Mouse (Mus musculus): ENCODE data around the gene Zbtb34. TPM values are rescaled to one million over a fixed set of nuclear protein-coding genes. Genes with fewer than 3 reads are reported as not detected.

The Zbtb34 gene
- polyA plus RNA-seq, 1 experiment from 2014 or later = 9.3 TPM

GRCm38 (mm10) chr2:33451038-33451978, 20.2 kb upstream of the Zbtb34 start:
- Histone ChIP-seq H3K4me3 (ENCODE audit: low read length) (no peak overlapping the region), H3K9ac (ENCODE audit: low read length) (no peak overlapping the region), H3K27ac (ENCODE audit: low read length) (peak overlapping the region; percentile 56), H3K4me1 (replicated peaks; ENCODE audit: control insufficient read depth, insufficient read depth, low read length) (peaks cover 4% of the 10 kb centered on the region), H3K36me3 (ENCODE audit: control insufficient read depth, insufficient read depth, low read length) (peaks cover 13% of the 10 kb centered on the region), H3K4me2 (ENCODE audit: low read depth, low read length) (no peak overlapping the region), H3K27me3 (ENCODE audit: control insufficient read depth, insufficient read depth, low read depth, low read length) (no peaks in the 10 kb centered on the region), H3K9me3 (ENCODE audit: control insufficient read depth, low read length) (no peaks in the 10 kb centered on the region)
- peak; percentile 82 for ATAC-seq (ENCODE audit: low read depth)
- WGBS = 73% methylated on average over 11 of the region's 11 CpGs

DNA sequence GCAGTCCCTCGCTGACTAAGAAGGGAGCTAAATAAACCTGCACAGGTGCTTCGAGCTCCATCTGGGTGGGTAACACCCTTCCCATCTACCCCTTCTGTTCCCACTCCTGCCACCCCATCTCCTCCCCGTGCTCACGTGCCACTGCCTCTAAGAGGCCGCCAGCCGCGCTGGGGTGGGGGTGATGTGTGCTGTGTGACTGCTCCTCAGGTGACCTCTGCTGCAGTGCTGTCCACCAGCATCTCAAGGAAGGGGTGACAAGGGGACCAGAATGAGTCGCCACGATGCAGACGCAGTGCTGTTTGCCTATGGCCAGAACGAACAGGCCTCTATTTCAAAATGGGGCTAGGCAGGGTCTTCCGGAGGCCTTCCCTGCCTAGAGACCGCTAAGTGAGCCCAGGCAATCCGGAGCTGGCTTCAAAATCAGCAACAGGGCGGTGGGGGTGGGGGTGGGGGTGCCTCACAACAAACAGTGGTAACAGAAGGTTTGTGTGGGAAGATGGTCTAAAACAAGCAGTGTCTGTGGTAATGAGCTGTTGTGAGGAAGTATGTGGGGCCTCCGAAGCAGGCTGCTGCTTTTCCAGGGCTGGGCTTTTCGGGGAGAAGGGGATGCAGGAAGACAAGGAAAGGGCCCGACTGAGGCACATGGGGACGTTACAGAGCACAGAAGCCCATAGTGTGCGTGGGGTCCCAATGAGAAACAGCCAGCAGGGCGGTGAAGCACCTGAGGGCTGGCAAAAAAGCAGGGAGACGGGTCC, 18.2 kb upstream of the Zbtb34 start:
- peaks cover 13% of the 10 kb centered on the region for H3K36me3 ChIP-seq (ENCODE audit: control insufficient read depth, insufficient read depth, low read length)
- peaks cover 12% of the 10 kb centered on the region for H3K4me1 ChIP-seq (replicated peaks; ENCODE audit: control insufficient read depth, insufficient read depth, low read length)
- no peaks in the 10 kb centered on the region for H3K9me3 ChIP-seq (ENCODE audit: control insufficient read depth, low read length)
- H3K27me3 ChIP-seq (ENCODE audit: control insufficient read depth, insufficient read depth, low read depth, low read length) = no peaks in the 10 kb centered on the region
- no peak overlapping the region for H3K9ac ChIP-seq (ENCODE audit: low read length)
- H3K4me3 ChIP-seq (ENCODE audit: low read length) = no peak overlapping the region
- no peak for ATAC-seq (ENCODE audit: low read depth)
- H3K4me2 ChIP-seq (ENCODE audit: low read depth, low read length) = no peak overlapping the region
- no peak overlapping the region for H3K27ac ChIP-seq (ENCODE audit: low read length)
- WGBS = 86% methylated on average over 22 of the region's 22 CpGs

DNA sequence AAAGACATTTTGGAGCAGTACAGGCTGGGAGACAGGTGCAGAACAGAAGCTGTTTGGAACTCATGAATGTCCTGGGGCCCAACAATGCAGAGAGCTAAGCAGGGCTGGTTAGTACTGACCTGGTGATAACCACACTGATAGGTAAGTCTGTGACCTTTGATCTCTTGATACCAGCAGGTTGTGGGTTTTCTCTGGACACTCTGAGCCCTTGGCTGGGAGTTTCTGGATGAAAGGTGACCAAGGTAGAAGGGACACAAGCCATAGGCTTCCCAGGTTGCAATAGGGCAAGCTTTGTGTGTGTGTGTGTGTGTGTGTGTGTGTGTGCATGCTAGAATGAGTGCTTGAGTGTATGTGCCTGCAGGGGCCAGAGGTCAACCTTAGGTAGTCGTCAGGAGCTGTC, 15.7 kb upstream of the Zbtb34 start:
- Histone ChIP-seq H3K27ac (ENCODE audit: low read length) (no peak overlapping the region), H3K4me3 (ENCODE audit: low read length) (no peak overlapping the region), H3K9ac (ENCODE audit: low read length) (no peak overlapping the region), H3K4me2 (ENCODE audit: low read depth, low read length) (no peak overlapping the region), H3K9me3 (ENCODE audit: control insufficient read depth, low read length) (no peaks in the 10 kb centered on the region), H3K36me3 (ENCODE audit: control insufficient read depth, insufficient read depth, low read length) (peaks cover 7% of the 10 kb centered on the region), H3K4me1 (replicated peaks; ENCODE audit: control insufficient read depth, insufficient read depth, low read length) (peaks cover 17% of the 10 kb centered on the region), H3K27me3 (ENCODE audit: control insufficient read depth, insufficient read depth, low read depth, low read length) (no peaks in the 10 kb centered on the region)
- ATAC-seq (ENCODE audit: low read depth) = no peak
- 26% methylated on average over 1 of the region's 1 CpGs for WGBS

DNA sequence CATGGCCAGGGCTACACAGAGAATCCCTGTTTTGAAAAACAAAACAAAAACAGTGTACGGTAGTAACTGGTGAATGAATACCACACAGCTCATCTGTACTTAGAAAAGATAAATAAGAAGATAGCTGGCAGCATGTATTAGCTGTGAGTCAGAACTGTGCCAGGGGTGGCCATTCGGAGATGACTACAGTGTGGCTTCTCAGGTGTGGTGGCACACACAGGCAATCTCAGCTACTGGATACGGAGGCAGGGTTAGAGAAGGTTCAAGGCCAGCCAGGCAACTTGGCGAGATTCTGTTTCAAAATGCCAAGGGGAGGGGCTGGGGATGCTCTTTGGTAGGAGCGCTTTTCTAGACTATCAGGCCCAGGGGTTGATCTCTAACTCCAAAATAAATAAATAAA, 14.6 kb upstream of the Zbtb34 start:
- Histone ChIP-seq H3K9me3 (ENCODE audit: control insufficient read depth, low read length) (no peaks in the 10 kb centered on the region), H3K36me3 (ENCODE audit: control insufficient read depth, insufficient read depth, low read length) (peaks cover 7% of the 10 kb centered on the region), H3K4me3 (ENCODE audit: low read length) (no peak overlapping the region), H3K4me2 (ENCODE audit: low read depth, low read length) (no peak overlapping the region), H3K4me1 (replicated peaks; ENCODE audit: control insufficient read depth, insufficient read depth, low read length) (peaks cover 13% of the 10 kb centered on the region), H3K9ac (ENCODE audit: low read length) (no peak overlapping the region), H3K27me3 (ENCODE audit: control insufficient read depth, insufficient read depth, low read depth, low read length) (no peaks in the 10 kb centered on the region), H3K27ac (ENCODE audit: low read length) (no peak overlapping the region)
- ATAC-seq (ENCODE audit: low read depth) = no peak
- WGBS = 76% methylated on average over 5 of the region's 5 CpGs

- Histone ChIP-seq H3K27ac (ENCODE audit: low read length) (peak overlapping the region; percentile 44), H3K9ac (ENCODE audit: low read length) (no peak overlapping the region), H3K36me3 (ENCODE audit: control insufficient read depth, insufficient read depth, low read length) (peaks cover 5% of the 10 kb centered on the region; the same call in 1 of the 2 replicates), H3K4me3 (ENCODE audit: low read length) (no peak overlapping the region), H3K4me2 (ENCODE audit: low read depth, low read length) (no peak overlapping the region), H3K9me3 (ENCODE audit: control insufficient read depth, low read length) (no peaks in the 10 kb centered on the region), H3K27me3 (ENCODE audit: control insufficient read depth, insufficient read depth, low read depth, low read length) (no peaks in the 10 kb centered on the region), H3K4me1 (replicated peaks; ENCODE audit: control insufficient read depth, insufficient read depth, low read length) (peaks cover 13% of the 10 kb centered on the region)
- no peak for ATAC-seq (ENCODE audit: low read depth)
Measured at GRCm38 (mm10) chr2:33444862-33445261, 13.7 kb upstream of the Zbtb34 start.

DNA sequence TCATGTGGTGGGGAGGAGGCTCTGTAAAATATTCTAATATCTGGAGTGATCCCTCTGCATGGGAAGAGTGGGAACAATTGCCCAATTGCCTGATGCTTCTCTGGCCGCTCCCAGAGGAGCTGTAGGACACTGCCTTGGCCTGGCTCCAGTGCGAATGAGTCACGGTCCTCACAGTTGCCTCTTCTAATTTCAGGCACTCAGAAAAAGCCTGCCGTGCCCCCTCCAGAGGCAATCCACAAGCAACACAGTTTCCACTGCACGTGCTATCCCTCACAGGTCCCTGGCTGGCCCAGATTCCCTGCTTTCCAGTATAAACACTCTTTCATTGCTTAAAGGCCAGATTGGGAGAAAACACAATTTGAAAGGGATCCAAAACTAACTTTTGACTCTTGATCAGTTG, 13.2 kb upstream of the Zbtb34 start:
- Histone ChIP-seq H3K4me3 (ENCODE audit: low read length) (no peak overlapping the region), H3K9ac (ENCODE audit: low read length) (no peak overlapping the region), H3K27me3 (ENCODE audit: control insufficient read depth, insufficient read depth, low read depth, low read length) (no peaks in the 10 kb centered on the region), H3K27ac (ENCODE audit: low read length) (peak overlapping the region; percentile 44), H3K9me3 (ENCODE audit: control insufficient read depth, low read length) (no peaks in the 10 kb centered on the region), H3K4me1 (replicated peaks; ENCODE audit: control insufficient read depth, insufficient read depth, low read length) (peaks cover 13% of the 10 kb centered on the region), H3K36me3 (ENCODE audit: control insufficient read depth, insufficient read depth, low read length) (no peaks in the 10 kb centered on the region; the same call in 1 of the 2 replicates), H3K4me2 (ENCODE audit: low read depth, low read length) (no peak overlapping the region)
- peak; percentile 89 for ATAC-seq (ENCODE audit: low read depth)
- WGBS = 26% methylated on average over 5 of the region's 5 CpGs

GRCm38 (mm10) chr2:33442701-33443100, 11.6 kb upstream of the Zbtb34 start:
- H3K27ac ChIP-seq (ENCODE audit: low read length) = no peak overlapping the region
- no peaks in the 10 kb centered on the region for H3K36me3 ChIP-seq (ENCODE audit: control insufficient read depth, insufficient read depth, low read length)
- ATAC-seq (ENCODE audit: low read depth) = no peak
- H3K9me3 ChIP-seq (ENCODE audit: control insufficient read depth, low read length) = no peaks in the 10 kb centered on the region
- no peak overlapping the region for H3K9ac ChIP-seq (ENCODE audit: low read length)
- no peak overlapping the region for H3K4me2 ChIP-seq (ENCODE audit: low read depth, low read length)
- H3K4me3 ChIP-seq (ENCODE audit: low read length) = no peak overlapping the region
- WGBS = 31% methylated on average over 4 of the region's 4 CpGs
- no peaks in the 10 kb centered on the region for H3K27me3 ChIP-seq (ENCODE audit: control insufficient read depth, insufficient read depth, low read depth, low read length)
- peaks cover 13% of the 10 kb centered on the region for H3K4me1 ChIP-seq (replicated peaks; ENCODE audit: control insufficient read depth, insufficient read depth, low read length)

DNA sequence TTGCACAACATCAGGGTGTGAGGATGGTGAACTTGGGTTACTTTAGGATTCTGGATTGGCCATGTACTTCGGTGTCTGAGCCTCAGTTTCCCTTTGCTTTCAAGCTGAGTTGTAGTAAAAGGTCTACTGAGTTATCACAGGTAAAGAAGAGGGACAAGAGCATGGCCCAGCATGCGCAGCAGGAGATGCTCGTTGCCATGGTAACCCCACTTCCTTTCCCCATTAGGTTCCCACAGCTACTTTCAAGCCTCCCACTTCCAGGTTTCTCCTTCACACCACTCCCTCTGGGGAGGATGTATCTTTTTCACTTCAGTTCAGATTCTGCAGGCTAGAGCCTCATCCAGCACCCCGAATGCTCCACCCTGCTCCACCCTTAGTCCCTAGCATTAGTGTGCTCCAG, 9.8 kb upstream of the Zbtb34 start:
- no peak for ATAC-seq (ENCODE audit: low read depth)
- H3K4me1 ChIP-seq (replicated peaks; ENCODE audit: control insufficient read depth, insufficient read depth, low read length) = peaks cover 21% of the 10 kb centered on the region

GRCm38 (mm10) chr2:33439980-33440670, 9.0 kb upstream of the Zbtb34 start:
- Histone ChIP-seq H3K9ac (ENCODE audit: low read length) (no peak overlapping the region), H3K36me3 (ENCODE audit: control insufficient read depth, insufficient read depth, low read length) (no peaks in the 10 kb centered on the region), H3K4me1 (replicated peaks; ENCODE audit: control insufficient read depth, insufficient read depth, low read length) (peaks cover 27% of the 10 kb centered on the region), H3K27me3 (ENCODE audit: control insufficient read depth, insufficient read depth, low read depth, low read length) (no peaks in the 10 kb centered on the region), H3K4me2 (ENCODE audit: low read depth, low read length) (no peak overlapping the region), H3K9me3 (ENCODE audit: control insufficient read depth, low read length) (no peaks in the 10 kb centered on the region), H3K27ac (ENCODE audit: low read length) (no peak overlapping the region), H3K4me3 (ENCODE audit: low read length) (no peak overlapping the region)
- WGBS = 20% methylated on average over 9 of the region's 9 CpGs
- no peak for ATAC-seq (ENCODE audit: low read depth)

More for the DNA sequence above, 9.8 kb upstream of the Zbtb34 start:
- Histone ChIP-seq H3K27ac (ENCODE audit: low read length) (no peak overlapping the region), H3K9ac (ENCODE audit: low read length) (no peak overlapping the region), H3K27me3 (ENCODE audit: control insufficient read depth, insufficient read depth, low read depth, low read length) (no peaks in the 10 kb centered on the region), H3K36me3 (ENCODE audit: control insufficient read depth, insufficient read depth, low read length) (no peaks in the 10 kb centered on the region), H3K4me3 (ENCODE audit: low read length) (no peak overlapping the region), H3K4me2 (ENCODE audit: low read depth, low read length) (no peak overlapping the region), H3K9me3 (ENCODE audit: control insufficient read depth, low read length) (no peaks in the 10 kb centered on the region)
- WGBS = 30% methylated on average over 4 of the region's 4 CpGs
